Mouse (Mus musculus): ENCODE measurements around the gene Ptgr1. TPM values are rescaled to one million over a fixed set of nuclear protein-coding genes. Genes with fewer than 3 reads are reported as not detected.

Ptgr1 gene
- polyA plus RNA-seq, 1 experiment from 2014 or later, result 15.7 TPM

DNA sequence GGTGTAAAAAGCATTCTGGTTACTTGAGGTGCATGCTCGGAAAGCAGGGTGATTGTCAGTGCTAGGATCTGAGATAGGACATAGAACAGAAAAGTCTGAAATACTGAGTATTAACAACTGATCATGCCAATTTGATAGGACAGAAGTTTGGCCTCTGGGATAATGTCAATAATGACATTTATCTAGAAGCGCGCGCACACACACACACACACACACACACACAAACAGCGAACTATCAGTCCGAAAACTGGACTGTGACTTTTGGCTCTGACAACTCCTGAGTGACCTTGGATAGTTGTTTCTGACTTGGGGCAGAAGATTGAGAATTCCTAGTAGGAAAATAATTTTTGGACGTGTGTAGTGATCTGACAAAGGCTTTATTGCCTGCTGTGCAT, 16.9 kb upstream of the Ptgr1 start:
- H3K36me3 ChIP-seq, result no peaks in the 10 kb centered on the region

GRCm38 (mm10) chr4:59002948-59003805, 16.3 kb upstream of the Ptgr1 start, which contains the start of gene Gm20503:
Gene Gm20503, plus strand, starts transcription at chr4:59003210.
- WGBS, result under 1% methylated on average over 89 of the region's 89 CpGs
- H3K9me3 ChIP-seq (replicated peaks), result no peaks in the 10 kb centered on the region
- no peaks in the 10 kb centered on the region for H3K27me3 ChIP-seq (ENCODE audit: low read depth, poor library complexity, severe bottlenecking)
- peak within 1 kb of the TSS; percentile 85 for H3K4me3 ChIP-seq
- H3K27ac ChIP-seq, result peak within 1 kb of the TSS; percentile 92
- DNase-seq (ENCODE audit: low spot score), result peak; percentile 94
- no peaks in the 10 kb centered on the region for H3K36me3 ChIP-seq
- peaks cover 36% of the 10 kb centered on the region for H3K4me1 ChIP-seq

More for the DNA sequence above, 16.9 kb upstream of the Ptgr1 start:
- WGBS, result 44% methylated on average over 7 of the region's 7 CpGs
- H3K4me1 ChIP-seq, result peaks cover 36% of the 10 kb centered on the region
- H3K4me3 ChIP-seq, result peak overlapping the region; percentile 85
- H3K27me3 ChIP-seq (ENCODE audit: low read depth, poor library complexity, severe bottlenecking), result no peaks in the 10 kb centered on the region
- no peaks in the 10 kb centered on the region for H3K9me3 ChIP-seq (replicated peaks)
- no peak for DNase-seq (ENCODE audit: low spot score)
- peak overlapping the region; percentile 92; the same call in 1 of the 2 replicates for H3K27ac ChIP-seq

DNA sequence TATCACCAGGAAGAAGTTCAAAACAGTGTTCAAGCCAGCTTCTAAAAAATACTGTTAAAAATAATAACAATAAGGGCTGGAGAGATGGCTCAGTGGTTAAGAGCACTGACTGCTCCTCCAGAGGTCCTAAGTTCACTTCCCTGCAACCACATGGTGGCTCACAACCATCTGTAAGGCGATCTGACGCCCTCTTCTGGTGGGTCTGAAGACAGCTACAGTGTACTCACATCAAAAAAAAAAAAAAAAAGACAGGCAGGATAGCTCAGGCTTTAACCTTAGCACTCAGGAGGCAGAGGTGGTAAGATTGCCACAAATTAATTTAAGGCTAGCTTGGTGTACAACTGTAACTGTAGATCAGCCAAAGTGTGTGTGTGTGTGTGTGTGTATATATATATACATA, 13.7 kb upstream of the Ptgr1 start:
- Histone ChIP-seq H3K4me1 (peaks cover 31% of the 10 kb centered on the region), H3K9me3 (replicated peaks) (no peaks in the 10 kb centered on the region), H3K4me3 (no peak overlapping the region), H3K27ac (no peak overlapping the region), H3K27me3 (ENCODE audit: low read depth, poor library complexity, severe bottlenecking) (no peaks in the 10 kb centered on the region), H3K36me3 (no peaks in the 10 kb centered on the region)
- 4% methylated on average over 2 of the region's 2 CpGs for WGBS
- DNase-seq (ENCODE audit: low spot score), result peak; percentile 43

DNA sequence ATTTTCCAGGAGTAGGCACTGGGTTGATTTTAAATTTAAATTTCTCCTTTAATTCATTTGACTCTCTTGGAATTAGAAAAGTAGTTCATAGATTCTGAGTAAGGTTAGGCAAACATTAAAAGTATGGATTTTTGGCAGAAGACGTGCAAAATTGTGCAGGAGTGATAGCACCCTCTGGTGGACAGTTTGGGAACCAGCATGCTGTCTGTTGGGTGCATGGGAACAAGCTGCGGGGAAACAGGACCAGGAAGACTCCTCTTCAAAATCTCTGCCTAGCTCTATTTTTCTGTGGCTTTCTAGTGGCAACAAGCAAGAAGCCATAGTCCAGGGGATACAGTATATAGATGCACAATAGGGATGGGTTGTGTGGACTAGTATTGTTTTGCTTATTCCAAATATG, 12.8 kb upstream of the Ptgr1 start:
- Histone ChIP-seq H3K27ac (no peak overlapping the region), H3K4me3 (no peak overlapping the region), H3K36me3 (no peaks in the 10 kb centered on the region), H3K27me3 (ENCODE audit: low read depth, poor library complexity, severe bottlenecking) (no peaks in the 10 kb centered on the region), H3K4me1 (peaks cover 26% of the 10 kb centered on the region), H3K9me3 (replicated peaks) (no peaks in the 10 kb centered on the region)
- peak; percentile 75 for DNase-seq (ENCODE audit: low spot score)
- 24% methylated on average over 2 of the region's 2 CpGs for WGBS

DNA sequence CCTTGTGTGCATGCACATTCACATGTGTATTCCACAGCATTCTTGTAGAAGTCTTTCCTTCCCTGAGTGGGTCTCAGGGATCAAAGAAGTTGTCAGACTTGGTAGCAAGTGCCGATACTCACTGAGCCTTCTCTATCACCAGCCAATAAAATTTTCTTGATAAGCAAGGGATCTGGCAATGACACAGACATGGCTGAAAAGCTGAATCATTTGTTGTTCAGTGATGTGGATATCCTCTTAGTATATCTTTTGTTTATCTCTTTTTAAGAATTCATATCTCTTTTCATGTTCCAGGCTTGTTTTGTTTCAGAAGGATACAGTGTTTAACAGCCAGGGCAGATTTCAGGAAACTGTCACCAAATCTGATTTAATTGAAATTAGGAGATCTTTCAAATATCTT, 11.8 kb upstream of the Ptgr1 start:
- H3K36me3 ChIP-seq, result no peaks in the 10 kb centered on the region
- 94% methylated on average over 1 of the region's 1 CpGs for WGBS
- peaks cover 16% of the 10 kb centered on the region for H3K4me1 ChIP-seq
- H3K27ac ChIP-seq, result no peak overlapping the region
- no peak for DNase-seq (ENCODE audit: low spot score)
- no peaks in the 10 kb centered on the region for H3K9me3 ChIP-seq (replicated peaks)
- no peak overlapping the region for H3K4me3 ChIP-seq
- H3K27me3 ChIP-seq (ENCODE audit: low read depth, poor library complexity, severe bottlenecking), result no peaks in the 10 kb centered on the region

GRCm38 (mm10) chr4:58997081-58997480, 10.2 kb upstream of the Ptgr1 start:
- 77% methylated on average over 5 of the region's 5 CpGs for WGBS
- no peak for DNase-seq (ENCODE audit: low spot score)
- no peak overlapping the region for H3K27ac ChIP-seq
- H3K36me3 ChIP-seq, result no peaks in the 10 kb centered on the region
- no peaks in the 10 kb centered on the region for H3K27me3 ChIP-seq (ENCODE audit: low read depth, poor library complexity, severe bottlenecking)
- no peaks in the 10 kb centered on the region for H3K9me3 ChIP-seq (replicated peaks)
- H3K4me1 ChIP-seq, result peaks cover 8% of the 10 kb centered on the region
- no peak overlapping the region for H3K4me3 ChIP-seq

DNA sequence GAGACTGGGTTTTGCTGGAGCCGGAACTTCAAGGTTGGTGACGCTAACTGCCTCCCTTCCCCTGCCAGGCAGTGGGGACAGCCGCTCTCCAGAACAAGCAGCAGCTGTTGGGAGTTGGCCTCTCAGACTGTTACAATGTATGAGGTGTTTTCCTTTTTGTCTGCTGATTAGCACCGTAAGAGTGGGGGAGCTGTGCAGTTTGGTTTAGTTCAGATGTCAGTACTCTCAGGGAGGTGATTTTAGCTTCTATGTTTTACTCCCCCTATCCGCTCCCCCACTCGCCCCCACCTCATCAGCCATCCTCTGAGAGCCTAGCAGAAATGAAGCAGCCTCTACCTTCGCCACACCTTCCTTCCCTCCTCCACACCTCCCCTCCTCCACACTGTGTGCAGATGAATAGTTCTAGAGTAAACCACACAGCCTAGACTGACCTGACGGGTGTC, 8.4 kb upstream of the Ptgr1 start:
- H3K27ac ChIP-seq, result no peak overlapping the region
- H3K9me3 ChIP-seq (replicated peaks), result no peaks in the 10 kb centered on the region
- WGBS, result 79% methylated on average over 8 of the region's 8 CpGs
- H3K4me3 ChIP-seq, result no peak overlapping the region
- H3K27me3 ChIP-seq (ENCODE audit: low read depth, poor library complexity, severe bottlenecking), result no peaks in the 10 kb centered on the region
- H3K4me1 ChIP-seq, result peaks cover 8% of the 10 kb centered on the region
- DNase-seq (ENCODE audit: low spot score), result no peak
- H3K36me3 ChIP-seq, result no peaks in the 10 kb centered on the region

DNA sequence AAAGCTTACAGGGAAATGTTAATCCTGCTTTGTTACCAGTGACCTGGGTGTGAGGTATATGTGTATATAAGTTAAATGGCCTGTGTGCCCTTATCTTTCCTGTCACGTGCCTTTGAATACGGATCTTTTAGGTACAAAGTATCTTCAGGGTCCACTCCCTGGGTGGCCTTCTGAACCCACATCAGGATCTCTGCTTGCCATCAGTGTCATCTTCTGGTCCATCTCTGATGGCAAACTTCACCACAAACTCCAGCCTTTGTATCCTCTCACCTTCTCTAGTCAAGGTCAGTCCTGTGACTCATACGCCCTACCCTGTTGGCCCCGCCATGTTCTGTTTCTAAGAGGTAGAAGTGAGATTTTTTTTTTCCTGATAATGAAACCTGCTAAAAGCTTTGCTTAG, 7.8 kb upstream of the Ptgr1 start, which contains the start of gene Dnajc25:
TSS of gene Dnajc25 (plus strand) at position 301 of the 400 bp plus-strand sequence.
- no peak for DNase-seq (ENCODE audit: low spot score)
- 86% methylated on average over 4 of the region's 4 CpGs for whole genome bisulfite sequencing
- Histone ChIP-seq H3K36me3 (no peaks in the 10 kb centered on the region), H3K4me3 (no peak within 1 kb of the TSS), H3K27ac (no peak within 1 kb of the TSS), H3K4me1 (peaks cover 8% of the 10 kb centered on the region), H3K9me3 (replicated peaks) (no peaks in the 10 kb centered on the region), H3K27me3 (ENCODE audit: low read depth, poor library complexity, severe bottlenecking) (no peaks in the 10 kb centered on the region)

DNA sequence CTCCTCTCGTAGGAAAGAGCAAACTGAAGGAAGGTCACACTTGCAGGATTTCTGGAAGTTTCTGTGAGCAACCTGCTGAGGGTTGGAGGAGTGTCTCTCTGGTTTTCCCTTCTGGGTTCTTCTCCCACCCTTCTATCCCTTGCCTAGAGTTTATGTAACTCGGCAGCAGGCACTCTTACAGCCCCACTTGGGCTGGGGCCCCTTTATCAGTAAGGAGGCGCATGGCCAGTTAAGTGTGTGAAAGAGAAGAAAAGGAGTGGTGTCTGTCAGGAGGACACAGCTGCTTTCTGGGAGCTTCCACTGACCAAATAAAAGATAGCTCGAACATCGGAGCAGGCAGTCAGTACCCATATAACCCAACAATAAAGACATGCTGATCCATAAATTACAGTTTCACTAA, 5.3 kb upstream of the Ptgr1 start:
- Histone ChIP-seq H3K27ac (no peak overlapping the region), H3K36me3 (no peaks in the 10 kb centered on the region), H3K4me1 (peaks cover 16% of the 10 kb centered on the region), H3K4me3 (no peak overlapping the region), H3K9me3 (replicated peaks) (no peaks in the 10 kb centered on the region), H3K27me3 (ENCODE audit: low read depth, poor library complexity, severe bottlenecking) (no peaks in the 10 kb centered on the region)
- no peak for DNase-seq (ENCODE audit: low spot score)
- 79% methylated on average over 5 of the region's 5 CpGs for WGBS

- no peak for DNase-seq (ENCODE audit: low spot score)
- WGBS, result 88% methylated on average over 17 of the region's 17 CpGs
- H3K27ac ChIP-seq, result no peak overlapping the region
Measured at GRCm38 (mm10) chr4:58990609-58991434, 3.9 kb upstream of the Ptgr1 start.

GRCm38 (mm10) chr4:58989303-58989898, 2.5 kb upstream of the Ptgr1 start:
- WGBS, result 90% methylated on average over 7 of the region's 7 CpGs
- Histone ChIP-seq H3K27me3 (ENCODE audit: low read depth, poor library complexity, severe bottlenecking) (no peaks in the 10 kb centered on the region), H3K4me3 (no peak overlapping the region), H3K27ac (no peak overlapping the region), H3K36me3 (no peaks in the 10 kb centered on the region), H3K4me1 (peaks cover 19% of the 10 kb centered on the region), H3K9me3 (replicated peaks) (no peaks in the 10 kb centered on the region)
- DNase-seq (ENCODE audit: low spot score), result no peak

More at GRCm38 (mm10) chr4:58990609-58991434, 3.9 kb upstream of the Ptgr1 start:
- no peaks in the 10 kb centered on the region for H3K27me3 ChIP-seq (ENCODE audit: low read depth, poor library complexity, severe bottlenecking)
- H3K9me3 ChIP-seq (replicated peaks), result no peaks in the 10 kb centered on the region
- no peaks in the 10 kb centered on the region for H3K36me3 ChIP-seq
- H3K4me1 ChIP-seq, result peaks cover 24% of the 10 kb centered on the region
- no peak overlapping the region for H3K4me3 ChIP-seq

- Histone ChIP-seq H3K36me3 (no peaks in the 10 kb centered on the region), H3K9me3 (replicated peaks) (no peaks in the 10 kb centered on the region), H3K27ac (no peak overlapping the region), H3K27me3 (ENCODE audit: low read depth, poor library complexity, severe bottlenecking) (no peaks in the 10 kb centered on the region), H3K4me3 (no peak overlapping the region), H3K4me1 (peaks cover 19% of the 10 kb centered on the region)
- DNase-seq (ENCODE audit: low spot score), result peak; percentile 89
- WGBS, result 19% methylated on average over 7 of the region's 7 CpGs
Measured at GRCm38 (mm10) chr4:58985157-58985648, 1.7 kb downstream of the Ptgr1 start.
